Mouse (Mus musculus) intestine, embryonic 16.5 days (tissue): ENCODE measurements at regions not wholly inside any gene's neighbourhood (a gene's known extent, or its start where the extent isn't known, plus 50 kb on each side); places are given as distances from the start of the nearest gene placed in this dataset.

Experiments
- ATAC-seq: fragments of 200-750 bp; cut with Nextera tagmentation; 2 replicates; pipeline ENCODE4 v1.8.0; 2017; ENCODE audit warnings: moderate TSS enrichment, moderate library complexity
- H3K27ac ChIP-seq: fragments of 300-500 bp; sonication (generic); 2 replicates; pipeline ENCODE4 v1.5.1; 2014; ENCODE audit warnings: mild to moderate bottlenecking, low read length
- H3K27me3 ChIP-seq: fragments of 300-500 bp; sonication (generic); replicated peaks from 2 replicates; pipeline ENCODE4 v1.6.1; 2014; ENCODE audit warnings: low read length, control low read depth, mixed read lengths; ENCODE audit not compliant: control insufficient read depth, insufficient read depth
- H3K36me3 ChIP-seq: fragments of 300-500 bp; sonication (generic); 2 replicates; pipeline ENCODE4 v1.6.1; 2014; ENCODE audit warnings: low read length, control low read depth; ENCODE audit not compliant: control insufficient read depth, insufficient read depth
- H3K4me1 ChIP-seq: fragments of 300-500 bp; sonication (generic); 2 replicates; pipeline ENCODE4 v1.6.1; 2014; ENCODE audit warnings: low read length, control low read depth, mixed read lengths; ENCODE audit not compliant: control insufficient read depth, insufficient read depth
- H3K4me2 ChIP-seq: fragments of 300-500 bp; sonication (generic); 2 replicates; pipeline ENCODE4 v1.6.1; 2014; ENCODE audit warnings: low read depth, low read length, control low read depth
- H3K4me3 ChIP-seq: fragments of 300-500 bp; sonication (generic); 2 replicates; pipeline ENCODE4 v1.5.1; 2014; ENCODE audit warnings: mild to moderate bottlenecking, low read length
- H3K9ac ChIP-seq: fragments of 300-500 bp; sonication (generic); 2 replicates; pipeline ENCODE4 v1.6.1; 2014; ENCODE audit warnings: low read depth, low read length
- H3K9me3 ChIP-seq: fragments of 300-500 bp; sonication (generic); 2 replicates; pipeline ENCODE4 v1.6.1; 2016; ENCODE audit warnings: low read length, control low read depth; ENCODE audit not compliant: control insufficient read depth
- WGBS: fragments of 180-500 bp; shearing (Covaris S2); extraction: QIAGEN DNeasy Blood & Tissue Kit; methylation state at CpG from one replicate; pipeline ENCODE4 v1.1.7; 2014; 5-methylcytosine and 5-hydroxymethylcytosine counted together

DNA sequence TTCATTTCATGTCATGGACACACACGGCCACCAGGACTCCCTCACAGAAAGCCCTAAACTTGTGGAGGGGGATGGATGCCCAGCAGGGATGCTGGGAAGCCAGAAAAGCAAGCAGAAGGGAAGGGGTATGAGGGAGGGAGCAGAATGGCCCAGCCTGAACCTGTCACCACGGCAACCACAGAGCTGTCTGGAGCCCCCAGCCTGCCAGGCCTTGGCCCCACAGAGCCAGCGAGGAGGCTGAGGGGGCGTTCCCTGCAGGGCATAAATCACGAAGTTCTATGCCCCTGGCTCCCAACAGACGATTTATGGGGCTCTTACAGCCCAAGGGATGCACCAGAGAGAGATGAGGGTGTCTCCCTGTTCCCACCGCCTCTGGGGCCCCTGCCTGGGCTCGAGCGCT lies 93.7 kb upstream of the Zbtb40 start:
- no peak overlapping the region for H3K4me3 ChIP-seq
- no peaks in the 10 kb centered on the region for H3K9me3 ChIP-seq
- H3K27ac ChIP-seq: no peak overlapping the region
- peaks cover 9% of the 10 kb centered on the region; the same call in 1 of the 2 replicates for H3K4me1 ChIP-seq
- no peak overlapping the region for H3K4me2 ChIP-seq
- no peaks in the 10 kb centered on the region for H3K36me3 ChIP-seq
- no peak for ATAC-seq
- no peaks in the 10 kb centered on the region for H3K27me3 ChIP-seq
- 23% methylated on average over 9 of the region's 9 CpGs for WGBS
- H3K9ac ChIP-seq: no peak overlapping the region

DNA sequence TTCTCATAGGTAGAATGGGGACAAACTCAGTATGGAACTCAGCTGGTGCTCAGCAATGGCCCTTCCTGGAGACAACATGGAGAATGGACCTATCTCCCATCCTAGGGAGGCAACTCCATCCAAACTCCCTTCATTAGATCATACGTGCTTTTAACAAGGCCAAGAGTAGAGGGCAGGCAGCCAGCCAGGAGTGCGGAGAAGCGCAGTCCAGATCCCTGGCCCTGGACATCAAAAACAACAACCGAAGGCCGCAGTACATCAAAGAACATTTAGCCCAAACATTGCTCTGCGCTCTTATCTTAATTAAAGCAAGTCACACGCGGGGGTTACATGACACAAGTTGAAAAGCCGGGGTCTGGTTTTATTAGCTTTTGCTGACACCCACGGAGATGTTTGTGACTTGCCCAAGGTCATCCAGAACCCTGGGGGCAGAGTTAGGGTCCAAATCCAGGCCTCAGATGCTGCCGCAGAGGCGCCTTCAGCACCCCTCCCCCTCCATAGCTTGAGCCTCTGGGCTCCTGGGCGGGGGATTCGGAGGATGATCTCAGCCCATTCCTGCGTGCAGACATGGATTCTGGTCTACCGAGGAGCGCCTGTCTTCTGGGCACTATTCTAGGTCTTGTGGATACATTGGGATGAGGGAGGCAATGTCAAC lies 90.6 kb upstream of the Zbtb40 start:
- Histone ChIP-seq H3K4me3 (no peak overlapping the region), H3K9ac (no peak overlapping the region), H3K27me3 (no peaks in the 10 kb centered on the region), H3K4me2 (no peak overlapping the region), H3K36me3 (no peaks in the 10 kb centered on the region), H3K27ac (no peak overlapping the region), H3K9me3 (no peaks in the 10 kb centered on the region), H3K4me1 (peaks cover 12% of the 10 kb centered on the region)
- WGBS: 62% methylated on average over 17 of the region's 17 CpGs
- ATAC-seq: no peak

DNA sequence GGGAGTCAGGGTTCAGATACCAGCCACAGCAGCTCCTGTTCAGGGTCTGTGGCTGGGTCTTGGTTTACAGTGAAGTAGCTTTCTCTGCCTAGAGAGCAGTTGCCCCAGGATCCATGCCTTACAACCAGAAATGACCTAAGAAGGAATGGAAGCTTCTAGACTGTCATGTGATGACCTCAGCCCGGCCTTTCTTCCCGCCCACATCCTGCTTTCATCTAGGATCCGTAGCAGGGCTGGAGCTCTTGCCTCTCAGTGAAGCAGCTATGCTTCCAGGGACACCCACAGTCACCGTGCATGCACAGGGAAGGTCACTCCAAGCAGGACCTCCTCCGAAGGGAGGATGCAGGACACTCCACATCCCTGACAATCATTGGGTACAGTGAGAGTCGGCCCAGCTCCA lies 89.5 kb upstream of the Zbtb40 start:
- peaks cover 21% of the 10 kb centered on the region for H3K4me1 ChIP-seq
- 63% methylated on average over 6 of the region's 6 CpGs for WGBS

DNA sequence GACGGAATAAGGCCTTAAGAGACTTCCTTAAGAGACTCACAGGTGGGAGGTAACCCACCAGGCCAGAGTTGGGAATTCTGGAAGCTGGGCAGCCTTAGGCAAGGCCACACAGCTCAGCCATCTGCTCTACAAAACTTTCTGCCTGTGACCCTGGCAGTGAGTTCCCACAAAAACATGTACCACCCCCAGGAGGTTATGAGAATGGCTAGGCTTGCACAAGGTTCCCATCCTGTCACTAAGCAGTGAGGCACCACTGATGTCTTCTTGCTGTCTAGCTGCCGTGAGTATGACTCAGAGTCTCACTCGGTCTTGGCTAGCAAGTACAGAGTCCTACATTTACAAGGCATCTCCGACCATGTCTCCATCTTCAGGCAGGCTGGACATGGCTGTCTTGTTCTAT lies 87.7 kb upstream of the Zbtb40 start:
- Histone ChIP-seq H3K36me3 (no peaks in the 10 kb centered on the region), H3K4me1 (peaks cover 15% of the 10 kb centered on the region), H3K27me3 (no peaks in the 10 kb centered on the region), H3K4me2 (no peak overlapping the region), H3K9me3 (no peaks in the 10 kb centered on the region), H3K9ac (no peak overlapping the region), H3K4me3 (no peak overlapping the region), H3K27ac (no peak overlapping the region)
- no peak for ATAC-seq
- WGBS: 75% methylated on average over 4 of the region's 4 CpGs

More for the DNA sequence above, 89.5 kb upstream of the Zbtb40 start:
- no peak for ATAC-seq
- Histone ChIP-seq H3K4me3 (no peak overlapping the region), H3K4me2 (no peak overlapping the region), H3K27me3 (no peaks in the 10 kb centered on the region), H3K9ac (no peak overlapping the region), H3K36me3 (no peaks in the 10 kb centered on the region), H3K9me3 (no peaks in the 10 kb centered on the region), H3K27ac (no peak overlapping the region)

DNA sequence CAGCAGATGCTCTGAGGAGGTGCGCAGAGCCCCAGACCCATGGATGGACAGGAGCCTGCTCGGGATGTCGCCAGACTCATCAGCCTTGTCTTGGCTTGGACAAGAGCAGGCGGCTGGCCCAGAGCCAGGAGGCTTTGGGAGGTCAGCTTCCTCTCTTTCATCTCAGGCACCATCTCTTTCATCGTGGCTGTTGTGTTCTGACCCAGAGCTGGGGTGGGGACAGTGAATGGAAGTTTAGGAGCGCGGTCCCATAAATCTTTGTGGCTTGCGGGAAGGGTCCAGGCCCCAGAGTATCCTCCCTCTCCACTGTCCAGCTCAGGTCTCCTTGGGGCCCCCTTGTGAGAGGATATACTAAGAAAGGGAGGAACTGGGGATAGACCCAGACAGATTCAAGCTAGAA lies 87.2 kb upstream of the Zbtb40 start:
- Histone ChIP-seq H3K27ac (no peak overlapping the region), H3K4me3 (no peak overlapping the region), H3K4me1 (peaks cover 16% of the 10 kb centered on the region), H3K27me3 (no peaks in the 10 kb centered on the region), H3K9ac (no peak overlapping the region), H3K4me2 (no peak overlapping the region), H3K9me3 (no peaks in the 10 kb centered on the region), H3K36me3 (no peaks in the 10 kb centered on the region)
- no peak for ATAC-seq
- WGBS: 62% methylated on average over 8 of the region's 8 CpGs

DNA sequence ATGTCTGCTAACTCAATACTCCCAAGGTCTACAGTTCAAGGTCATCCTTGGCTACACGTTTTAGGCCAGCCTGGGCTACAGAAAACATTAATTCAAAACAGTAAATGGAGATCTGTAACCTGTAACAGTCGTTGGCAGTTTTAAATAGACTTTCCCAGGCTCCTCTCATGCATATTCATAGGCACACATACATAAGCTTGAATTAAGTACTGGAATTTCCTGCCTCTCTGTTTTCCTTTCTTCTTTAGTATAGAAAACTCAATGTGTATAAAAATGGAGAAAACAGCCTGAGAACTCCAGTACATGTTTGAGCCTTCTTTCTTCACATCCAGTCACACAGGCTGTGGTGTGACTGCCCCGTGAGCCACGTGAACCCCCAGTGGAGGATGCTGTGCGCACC lies 86.0 kb upstream of the Zbtb40 start:
- H3K9ac ChIP-seq: no peak overlapping the region
- 64% methylated on average over 5 of the region's 5 CpGs for WGBS
- no peak overlapping the region for H3K4me2 ChIP-seq
- no peak overlapping the region for H3K4me3 ChIP-seq
- H3K9me3 ChIP-seq: no peaks in the 10 kb centered on the region
- no peaks in the 10 kb centered on the region for H3K36me3 ChIP-seq
- H3K27ac ChIP-seq: no peak overlapping the region
- no peak for ATAC-seq
- peaks cover 19% of the 10 kb centered on the region for H3K4me1 ChIP-seq
- H3K27me3 ChIP-seq: 0 out of 2 replicates have a peak, but pooled peaks cover 2% of the 10 kb centered on the region

DNA sequence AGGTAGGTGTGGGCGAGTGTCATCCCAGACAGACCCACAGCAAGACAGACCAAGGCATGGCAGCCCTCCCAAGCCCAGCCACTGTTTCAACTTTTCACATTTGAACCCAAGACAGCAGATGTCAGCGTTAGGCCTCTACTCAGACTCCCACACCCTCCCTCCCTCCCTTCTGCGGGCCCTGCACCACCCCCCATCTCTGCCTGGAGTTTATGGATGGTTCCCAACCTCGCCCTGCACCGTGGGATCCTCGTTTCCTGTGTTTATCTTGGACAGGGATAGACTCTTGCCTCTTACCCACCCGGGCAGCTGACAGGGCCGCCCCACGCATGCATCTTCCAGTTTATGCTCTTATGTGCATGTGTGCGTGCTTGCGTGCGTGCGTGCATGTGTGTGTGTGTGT lies 85.2 kb upstream of the Zbtb40 start:
- no peak overlapping the region for H3K9ac ChIP-seq
- H3K27ac ChIP-seq: 0 out of 2 replicates have a peak overlapping the region, but pooled peaks have one; percentile 27
- H3K9me3 ChIP-seq: no peaks in the 10 kb centered on the region
- 26% methylated on average over 13 of the region's 13 CpGs for WGBS
- H3K36me3 ChIP-seq: no peaks in the 10 kb centered on the region
- peaks cover 19% of the 10 kb centered on the region for H3K4me1 ChIP-seq
- peak; percentile 78 for ATAC-seq
- H3K4me3 ChIP-seq: no peak overlapping the region
- no peak overlapping the region for H3K4me2 ChIP-seq
- 0 out of 2 replicates have a peak, but pooled peaks cover 2% of the 10 kb centered on the region for H3K27me3 ChIP-seq

DNA sequence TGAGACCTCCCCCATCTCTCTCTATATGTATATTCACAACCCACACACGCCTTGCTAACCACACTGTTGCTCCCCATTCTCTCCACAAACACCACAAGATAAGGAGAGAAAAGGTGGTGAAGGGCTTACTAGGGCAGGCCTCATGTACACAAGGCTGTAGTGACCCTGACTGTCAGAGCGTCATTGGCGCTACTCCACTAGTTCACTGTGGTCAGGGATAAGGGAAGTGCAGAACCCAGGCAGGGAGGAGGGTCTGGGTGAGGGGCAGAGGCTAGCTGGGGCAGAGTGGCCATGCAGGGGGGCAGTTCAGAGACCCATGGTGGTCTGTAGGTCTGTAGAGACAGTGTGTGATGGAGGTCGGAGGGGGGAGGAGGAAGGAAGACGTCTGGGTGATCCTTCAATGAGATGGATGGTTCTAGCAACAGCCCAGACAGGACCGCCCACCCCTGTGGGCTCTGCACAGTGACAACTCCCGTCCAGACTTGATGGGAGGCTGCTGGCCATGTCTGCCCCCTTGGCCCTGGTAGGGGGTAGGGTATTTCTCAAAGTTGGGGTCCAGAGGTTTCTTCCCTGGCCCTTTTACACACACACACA lies 82.1 kb upstream of the Zbtb40 start:
- Histone ChIP-seq H3K27me3 (0 out of 2 replicates have a peak, but pooled peaks cover 2% of the 10 kb centered on the region), H3K27ac (no peak overlapping the region), H3K36me3 (no peaks in the 10 kb centered on the region), H3K9me3 (no peaks in the 10 kb centered on the region), H3K4me2 (no peak overlapping the region), H3K9ac (no peak overlapping the region), H3K4me3 (no peak overlapping the region), H3K4me1 (peaks cover 16% of the 10 kb centered on the region)
- no peak for ATAC-seq
- 40% methylated on average over 7 of the region's 7 CpGs for WGBS

DNA sequence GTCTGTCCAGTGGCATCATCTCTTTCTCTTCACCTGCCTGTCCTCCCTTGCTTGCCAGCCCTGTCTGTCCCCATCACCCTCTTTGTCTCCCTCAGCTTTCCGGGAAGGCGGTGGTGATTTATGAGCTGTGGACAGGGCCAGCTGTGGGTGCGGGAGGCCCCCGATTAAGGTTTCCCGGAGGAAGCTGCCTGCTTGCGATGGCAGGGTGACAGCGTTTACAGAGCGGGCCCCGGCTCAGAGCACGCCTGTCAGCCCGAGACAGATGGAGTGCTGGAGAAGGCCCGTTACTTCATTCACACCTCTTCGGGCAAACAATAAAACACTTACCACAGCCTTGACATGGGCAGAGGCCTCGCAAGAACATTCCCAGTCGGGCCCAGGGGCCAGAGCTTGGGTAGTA lies 79.6 kb upstream of the Zbtb40 start:
- Histone ChIP-seq H3K27me3 (0 out of 2 replicates have a peak, but pooled peaks cover 2% of the 10 kb centered on the region), H3K9ac (no peak overlapping the region), H3K4me1 (peaks cover 5% of the 10 kb centered on the region), H3K4me3 (no peak overlapping the region), H3K27ac (no peak overlapping the region), H3K9me3 (no peaks in the 10 kb centered on the region), H3K4me2 (no peak overlapping the region), H3K36me3 (no peaks in the 10 kb centered on the region)
- ATAC-seq: no peak
- WGBS: 13% methylated on average over 15 of the region's 15 CpGs
